ENCODE assay signal across 8 mouse cellular contexts in genomic region chr17:33760255-33761165, GRCm38 (mm10). TPM values are rescaled to one million over a fixed set of nuclear protein-coding genes. Genes with fewer than 3 reads are reported as not detected.
DNase-seq lines count a peak whose midpoint lies in the region; ATAC-seq and TF ChIP-seq lines count a peak whose summit lies in the region.

Gene Rab11b (minus strand): TSS chr17:33760530.

- peak; percentile 96 for ATAC-seq in G1E (ENCODE audit: extremely low read depth, insufficient number of reproducible peaks, low FRiP score, poor library complexity, severe bottlenecking)
- ATAC-seq in forebrain, embryonic 16.5 days = peak; percentile 99
- ATAC-seq in lung, embryonic 14.5 days (ENCODE audit: insufficient read depth) = peak; percentile 99

- DNase-seq in G1E (ENCODE audit: low spot score) = peak; percentile 99
- DNase-seq in cerebellum, adult 18-20 months = peak; percentile 100
- DNase-seq in heart, postnatal 36 days = peak; percentile 99 to 100
- peak; percentile 100 for DNase-seq in layer of hippocampus, adult 2 months (ENCODE audit: low spot score in 2 of 2)
- DNase-seq in lung, embryonic 14.5 days = peak; percentile 100
- peak; percentile 100 for DNase-seq in thymus, adult 2 months

- TF ChIP-seq POLR2A in olfactory bulb, adult 2 months (IDR thresholded peaks at IDR 0.05; ENCODE audit: insufficient read depth, low read depth, low read length) = 0 out of 2 replicates have a peak, but pooled peaks have one; percentile 1
- peak; percentile 64; the same call in 1 of the 2 replicates for TF ChIP-seq POLR2A in thymus, adult 2 months (IDR thresholded peaks at IDR 0.05; ENCODE audit: control insufficient read depth, extremely low read depth, insufficient read depth, low read length, poor library complexity)

- peak within 1 kb of the TSS; percentile 96 for H3K9ac ChIP-seq in forebrain, embryonic 16.5 days (replicated peaks; ENCODE audit: low read depth, low read length)
- peak within 1 kb of the TSS; percentile 94 for H3K9ac ChIP-seq in lung, embryonic 14.5 days

- H3K27me3 ChIP-seq in G1E (ENCODE audit: insufficient read depth, low read length) = no peaks in the 10 kb centered on the region; the same call in 1 of the 2 replicates
- H3K27me3 ChIP-seq in forebrain, embryonic 16.5 days (replicated peaks; ENCODE audit: control insufficient read depth, insufficient read depth, low read length) = no peaks in the 10 kb centered on the region
- no peaks in the 10 kb centered on the region for H3K27me3 ChIP-seq in lung, embryonic 14.5 days (ENCODE audit: insufficient read depth, low read length)
- no peaks in the 10 kb centered on the region for H3K27me3 ChIP-seq in thymus, adult 2 months (ENCODE audit: control insufficient read depth, insufficient read depth, low read length)

- TF ChIP-seq CTCF in G1E (IDR thresholded peaks at IDR 0.05; ENCODE audit: low read depth, low read length) = no peak
- peak; percentile 46 for TF ChIP-seq CTCF in layer of hippocampus, adult 2 months (conservative IDR thresholded peaks at IDR 0.05)
- TF ChIP-seq CTCF in lung, embryonic 14.5 days (IDR thresholded peaks at IDR 0.05; ENCODE audit: low read depth) = no peak
- no peak for TF ChIP-seq CTCF in olfactory bulb, adult 2 months (IDR thresholded peaks at IDR 0.05; ENCODE audit: insufficient read depth, low read depth, low read length)
- peak; percentile 62; the same call in 1 of the 2 replicates for TF ChIP-seq CTCF in thymus, adult 2 months (IDR thresholded peaks at IDR 0.05; ENCODE audit: borderline replicate concordance, control insufficient read depth, extremely low read depth, insufficient read depth, low read length, poor library complexity)

- peaks cover 45% of the 10 kb centered on the region for H3K4me1 ChIP-seq in G1E (ENCODE audit: insufficient read depth, low read depth, low read length)
- peaks cover 43% of the 10 kb centered on the region for H3K4me1 ChIP-seq in forebrain, embryonic 16.5 days (replicated peaks; ENCODE audit: control insufficient read depth, insufficient read depth, low read length)
- H3K4me1 ChIP-seq in lung, embryonic 14.5 days (ENCODE audit: insufficient read depth) = peaks cover 4% of the 10 kb centered on the region; the same call in 1 of the 2 replicates
- H3K4me1 ChIP-seq in olfactory bulb, adult 2 months (ENCODE audit: control insufficient read depth, insufficient read depth, low read length) = peaks cover 22% of the 10 kb centered on the region
- H3K4me1 ChIP-seq in thymus, adult 2 months (replicated peaks; ENCODE audit: control insufficient read depth, insufficient read depth, low read length) = peaks cover 23% of the 10 kb centered on the region

- intact Hi-C loops in heart, postnatal 36 days (cut with DNase I) = no loop called here

- H3K27ac ChIP-seq in forebrain, embryonic 16.5 days (ENCODE audit: low read length) = peak within 1 kb of the TSS; percentile 99
- H3K27ac ChIP-seq in layer of hippocampus, adult 2 months = peak within 1 kb of the TSS; percentile 98
- peak within 1 kb of the TSS; percentile 99 for H3K27ac ChIP-seq in lung, embryonic 14.5 days (ENCODE audit: low read depth)
- peak within 1 kb of the TSS; percentile 99 for H3K27ac ChIP-seq in olfactory bulb, adult 2 months (ENCODE audit: insufficient read depth, low read depth, low read length)
- peak within 1 kb of the TSS; percentile 90 for H3K27ac ChIP-seq in thymus, adult 2 months (ENCODE audit: control insufficient read depth, insufficient read depth, low read length)

- H3K4me2 ChIP-seq in forebrain, embryonic 16.5 days (ENCODE audit: low read length) = peak within 1 kb of the TSS; percentile 90
- peak within 1 kb of the TSS; percentile 85 for H3K4me2 ChIP-seq in lung, embryonic 14.5 days

- H3K9me3 ChIP-seq in G1E (replicated peaks) = no peaks in the 10 kb centered on the region
- no peaks in the 10 kb centered on the region for H3K9me3 ChIP-seq in forebrain, embryonic 16.5 days (ENCODE audit: control insufficient read depth, low read length)
- H3K9me3 ChIP-seq in lung, embryonic 14.5 days (ENCODE audit: low read depth, low read length) = no peaks in the 10 kb centered on the region

- H3K36me3 ChIP-seq in G1E (replicated peaks) = peaks cover 32% of the 10 kb centered on the region
- no peaks in the 10 kb centered on the region for H3K36me3 ChIP-seq in forebrain, embryonic 16.5 days (ENCODE audit: control insufficient read depth, insufficient read depth)
- peaks cover 15% of the 10 kb centered on the region for H3K36me3 ChIP-seq in lung, embryonic 14.5 days (ENCODE audit: insufficient read depth)
- H3K36me3 ChIP-seq in thymus, adult 2 months (ENCODE audit: control insufficient read depth, insufficient read depth, low read length) = no peaks in the 10 kb centered on the region

- WGBS in forebrain, embryonic 16.5 days = 3% methylated on average over 35 of the region's 35 CpGs
- 3% methylated on average over 35 of the region's 35 CpGs for WGBS in lung, embryonic 14.5 days
- WGBS in olfactory bulb, adult 2 months = 3% methylated on average over 35 of the region's 35 CpGs
- WGBS in thymus, adult 2 months = 3% methylated on average over 35 of the region's 35 CpGs

- peak within 1 kb of the TSS; percentile 87 for H3K4me3 ChIP-seq in G1E (ENCODE audit: low read depth, low read length)
- H3K4me3 ChIP-seq in forebrain, embryonic 16.5 days (replicated peaks; ENCODE audit: low read length) = peak within 1 kb of the TSS; percentile 86
- H3K4me3 ChIP-seq in layer of hippocampus, adult 2 months = peak within 1 kb of the TSS; percentile 87
- H3K4me3 ChIP-seq in lung, embryonic 14.5 days (ENCODE audit: low read depth, low read length) = peak within 1 kb of the TSS; percentile 70
- H3K4me3 ChIP-seq in olfactory bulb, adult 2 months (ENCODE audit: insufficient read depth, low read depth, low read length) = peak within 1 kb of the TSS; percentile 84
- H3K4me3 ChIP-seq in thymus, adult 2 months (ENCODE audit: control insufficient read depth, insufficient read depth, low read length) = peak within 1 kb of the TSS; percentile 69

RNA-seq across cellular contexts. Expression of gene Rab11b, which starts in this region (rescaled TPM):
- total RNA-seq in G1E (2014; fragmentation: Nextera tagmentation) = 71.0 and 71.4 TPM in 2 replicates
- total RNA-seq in G1E (2017) = 23.1 and 25.8 TPM in 2 replicates
- 130 and 155 TPM in 2 replicates for polyA plus RNA-seq in G1E (2012)
- polyA plus RNA-seq in forebrain, embryonic 16.5 days (2015; fragmentation: Nextera tagmentation; extraction: Ambion mirVana) = 411 and 469 TPM in 2 replicates
- total RNA-seq in heart, postnatal 36 days (2021) = 100 to 1,000 TPM; 269 to 304 TPM
- 100 to 1,000 TPM; 306 to 322 TPM for total RNA-seq in layer of hippocampus, adult 2 months (2021)
- polyA plus RNA-seq in lung, embryonic 14.5 days (2014; fragmentation: Nextera tagmentation; extraction: Ambion mirVana) = 241 and 278 TPM in 2 replicates
- polyA plus RNA-seq in olfactory bulb, adult 2 months (2012; ENCODE audit: insufficient read depth, insufficient read length, low replicate concordance, missing spikeins) = 744 TPM in 1 of 2 replicates, not detected in the other
- 464 and 542 TPM in 2 replicates for polyA plus RNA-seq in thymus, adult 2 months (2012; rRNA removed)

Comparison
In these comparisons a context has a peak if more than half of its experiments do, and no peak if none do; other contexts are left out.
1. Peak in every context shown above with its lines: DNase-seq, ATAC-seq, H3K4me3 ChIP-seq and H3K27ac ChIP-seq.
2. CTCF ChIP-seq: peak in layer of hippocampus, adult 2 months (single experiment) and thymus, adult 2 months (single experiment); none in G1E (single experiment), lung, embryonic 14.5 days (single experiment) and olfactory bulb, adult 2 months (single experiment).